Mouse (Mus musculus): Measurements from ENCODE around the gene Cbx7.

- TF ChIP-seq HCFC1 (IDR thresholded peaks at IDR 0.05; ENCODE audit: borderline replicate concordance, insufficient read depth, low read length) (no peak), ZC3H11A (IDR thresholded peaks at IDR 0.05; ENCODE audit: borderline replicate concordance, low read depth, low read length) (no peak), ZNF384 (IDR thresholded peaks at IDR 0.05; ENCODE audit: low read depth, low read length) (no peak), CHD2 (IDR thresholded peaks at IDR 0.05; ENCODE audit: low read depth, low read length) (no peak), MAFK (IDR thresholded peaks at IDR 0.05; ENCODE audit: insufficient read depth, low read depth, low read length) (no peak)
Measured at GRCm38 (mm10) chr15:79958418-79958817, 12.5 kb downstream of the Cbx7 start.
